Mouse (Mus musculus) cerebellum, adult 2 months (tissue): ENCODE measurements around the gene Gnaz.

ENCODE experiments used
- CTCF ChIP-seq: fragments of 200-500 bp; IDR thresholded peaks from 2 replicates; pipeline ENCODE4 v1.5.1; 2011; ENCODE audit warnings: low read depth, mild to moderate bottlenecking, control low read depth, low read length, moderate library complexity, borderline replicate concordance; ENCODE audit not compliant: insufficient read depth
- POLR2A ChIP-seq: fragments of 200-500 bp; IDR thresholded peaks from 2 replicates; pipeline ENCODE4 v1.6.1; 2011; ENCODE audit warnings: low read length, control low read depth, borderline replicate concordance; ENCODE audit not compliant: insufficient read depth

- TF ChIP-seq POLR2A = no peak
- no peak for TF ChIP-seq CTCF
Observed at GRCm38 (mm10) chr10:75052902-75053301, 85.9 kb downstream of the Gnaz start.
